Mouse (Mus musculus): ENCODE measurements around the gene Flt3l. TPM values are rescaled to one million over a fixed set of nuclear protein-coding genes. Genes with fewer than 3 reads are reported as not detected.

Gene Flt3l
- polyA plus RNA-seq, 1 experiment from 2014 or later: 1.4 TPM

- peaks cover 4% of the 10 kb centered on the region for H3K36me3 ChIP-seq (ENCODE audit: control insufficient read depth, insufficient read depth, low read length)
- peak overlapping the region; percentile 64 for H3K4me2 ChIP-seq (ENCODE audit: low read length)
- H3K9me3 ChIP-seq (ENCODE audit: control insufficient read depth, low read length): no peaks in the 10 kb centered on the region
- no peak overlapping the region for H3K27ac ChIP-seq (replicated peaks; ENCODE audit: low read depth, low read length)
- DNase-seq (peak; percentile 19), ATAC-seq (ENCODE audit: low FRiP score, low TSS enrichment) (0 out of 2 replicates have a peak, but pooled peaks have one; percentile 14)
- peak overlapping the region; percentile 39 for H3K4me3 ChIP-seq (replicated peaks; ENCODE audit: low read depth, low read length)
- peak overlapping the region; percentile 45 for H3K9ac ChIP-seq (replicated peaks; ENCODE audit: low read length)
- 17% methylated on average over 35 of the region's 35 CpGs for WGBS
- H3K27me3 ChIP-seq (ENCODE audit: control insufficient read depth, insufficient read depth, low read length): no peaks in the 10 kb centered on the region
- H3K4me1 ChIP-seq (ENCODE audit: control insufficient read depth, insufficient read depth, low read length): 0 out of 2 replicates have a peak, but pooled peaks cover 3% of the 10 kb centered on the region
These were observed 44.9 kb downstream of the Flt3l start for GRCm38 (mm10) chr7:45091001-45091990.

GRCm38 (mm10) chr7:45090251-45090977, 45.8 kb downstream of the Flt3l start:
- no peak for ATAC-seq (ENCODE audit: low FRiP score, low TSS enrichment)
- no peak overlapping the region for H3K4me3 ChIP-seq (replicated peaks; ENCODE audit: low read depth, low read length)
- no peak for DNase-seq
- no peak overlapping the region for H3K4me2 ChIP-seq (ENCODE audit: low read length)
- 0 out of 2 replicates have a peak, but pooled peaks cover 3% of the 10 kb centered on the region for H3K4me1 ChIP-seq (ENCODE audit: control insufficient read depth, insufficient read depth, low read length)
- H3K27me3 ChIP-seq (ENCODE audit: control insufficient read depth, insufficient read depth, low read length): no peaks in the 10 kb centered on the region
- H3K9me3 ChIP-seq (ENCODE audit: control insufficient read depth, low read length): no peaks in the 10 kb centered on the region
- no peak overlapping the region; the same call in 1 of the 2 replicates for H3K9ac ChIP-seq (replicated peaks; ENCODE audit: low read length)
- WGBS: 83% methylated on average over 13 of the region's 13 CpGs
- H3K27ac ChIP-seq (replicated peaks; ENCODE audit: low read depth, low read length): no peak overlapping the region
- H3K36me3 ChIP-seq (ENCODE audit: control insufficient read depth, insufficient read depth, low read length): peaks cover 7% of the 10 kb centered on the region

DNA sequence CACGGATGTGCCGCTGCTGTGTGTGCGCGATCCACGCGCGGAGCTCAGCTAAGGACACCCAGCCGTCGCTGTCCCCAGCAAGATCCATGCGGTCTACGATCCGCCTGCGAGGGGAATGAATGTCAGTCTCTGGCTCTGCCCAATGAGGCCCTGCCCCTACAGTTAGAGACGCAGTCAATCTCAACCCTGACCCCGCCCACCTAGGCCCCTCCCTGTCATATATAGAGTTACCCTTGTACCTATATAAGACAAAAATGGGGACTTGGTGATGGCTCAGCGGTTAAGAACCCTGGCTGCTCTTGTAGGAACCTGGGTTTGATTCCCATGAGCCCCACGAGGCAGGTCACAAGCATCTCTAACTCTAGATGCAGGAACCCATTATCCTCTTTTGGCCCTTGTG, 47.6 kb downstream of the Flt3l start:
- H3K36me3 ChIP-seq (ENCODE audit: control insufficient read depth, insufficient read depth, low read length): peaks cover 7% of the 10 kb centered on the region
- ATAC-seq (ENCODE audit: low FRiP score, low TSS enrichment) (no peak), DNase-seq (no peak)
- 0 out of 2 replicates have a peak, but pooled peaks cover 3% of the 10 kb centered on the region for H3K4me1 ChIP-seq (ENCODE audit: control insufficient read depth, insufficient read depth, low read length)
- no peaks in the 10 kb centered on the region for H3K9me3 ChIP-seq (ENCODE audit: control insufficient read depth, low read length)
- H3K4me3 ChIP-seq (replicated peaks; ENCODE audit: low read depth, low read length): no peak overlapping the region
- no peaks in the 10 kb centered on the region for H3K27me3 ChIP-seq (ENCODE audit: control insufficient read depth, insufficient read depth, low read length)
- H3K4me2 ChIP-seq (ENCODE audit: low read length): no peak overlapping the region
- no peak overlapping the region for H3K27ac ChIP-seq (replicated peaks; ENCODE audit: low read depth, low read length)
- 94% methylated on average over 17 of the region's 17 CpGs for WGBS
- H3K9ac ChIP-seq (replicated peaks; ENCODE audit: low read length): no peak overlapping the region

- Histone ChIP-seq H3K27ac (replicated peaks; ENCODE audit: low read depth, low read length) (no peak overlapping the region), H3K9me3 (ENCODE audit: control insufficient read depth, low read length) (no peaks in the 10 kb centered on the region), H3K4me2 (ENCODE audit: low read length) (no peak overlapping the region), H3K36me3 (ENCODE audit: control insufficient read depth, insufficient read depth, low read length) (peaks cover 7% of the 10 kb centered on the region), H3K9ac (replicated peaks; ENCODE audit: low read length) (no peak overlapping the region), H3K4me3 (replicated peaks; ENCODE audit: low read depth, low read length) (no peak overlapping the region), H3K27me3 (ENCODE audit: control insufficient read depth, insufficient read depth, low read length) (no peaks in the 10 kb centered on the region), H3K4me1 (ENCODE audit: control insufficient read depth, insufficient read depth, low read length) (no peaks in the 10 kb centered on the region)
- ATAC-seq (ENCODE audit: low FRiP score, low TSS enrichment) (no peak), DNase-seq (no peak)
- 81% methylated on average over 4 of the region's 4 CpGs for WGBS
These were observed 50.1 kb downstream of the Flt3l start for GRCm38 (mm10) chr7:45086084-45086483.

- Histone ChIP-seq H3K27ac (replicated peaks; ENCODE audit: low read depth, low read length) (0 out of 2 replicates have a peak overlapping the region, but pooled peaks have one; percentile 49), H3K4me3 (replicated peaks; ENCODE audit: low read depth, low read length) (no peak overlapping the region), H3K4me1 (ENCODE audit: control insufficient read depth, insufficient read depth, low read length) (no peaks in the 10 kb centered on the region), H3K9me3 (ENCODE audit: control insufficient read depth, low read length) (no peaks in the 10 kb centered on the region), H3K9ac (replicated peaks; ENCODE audit: low read length) (no peak overlapping the region), H3K4me2 (ENCODE audit: low read length) (no peak overlapping the region), H3K27me3 (ENCODE audit: control insufficient read depth, insufficient read depth, low read length) (no peaks in the 10 kb centered on the region), H3K36me3 (ENCODE audit: control insufficient read depth, insufficient read depth, low read length) (peaks cover 7% of the 10 kb centered on the region)
- WGBS: 89% methylated on average over 22 of the region's 22 CpGs
- DNase-seq (no peak), ATAC-seq (ENCODE audit: low FRiP score, low TSS enrichment) (no peak)
These were observed 52.8 kb downstream of the Flt3l start for GRCm38 (mm10) chr7:45083300-45083890.

GRCm38 (mm10) chr7:45082401-45083299, 53.6 kb downstream of the Flt3l start:
- Histone ChIP-seq H3K9me3 (ENCODE audit: control insufficient read depth, low read length) (no peaks in the 10 kb centered on the region), H3K4me2 (ENCODE audit: low read length) (no peak overlapping the region), H3K4me3 (replicated peaks; ENCODE audit: low read depth, low read length) (no peak overlapping the region), H3K27me3 (ENCODE audit: control insufficient read depth, insufficient read depth, low read length) (no peaks in the 10 kb centered on the region), H3K27ac (replicated peaks; ENCODE audit: low read depth, low read length) (peak overlapping the region; percentile 49; the same call in 1 of the 2 replicates), H3K9ac (replicated peaks; ENCODE audit: low read length) (0 out of 2 replicates have a peak overlapping the region, but pooled peaks have one; percentile 12), H3K36me3 (ENCODE audit: control insufficient read depth, insufficient read depth, low read length) (peaks cover 10% of the 10 kb centered on the region), H3K4me1 (ENCODE audit: control insufficient read depth, insufficient read depth, low read length) (no peaks in the 10 kb centered on the region)
- WGBS: 80% methylated on average over 25 of the region's 25 CpGs
- DNase-seq (peak; percentile 24), ATAC-seq (ENCODE audit: low FRiP score, low TSS enrichment) (no peak)

GRCm38 (mm10) chr7:45081016-45081415, 55.2 kb downstream of the Flt3l start:
- H3K27ac ChIP-seq (replicated peaks; ENCODE audit: low read depth, low read length): no peak overlapping the region
- H3K36me3 ChIP-seq (ENCODE audit: control insufficient read depth, insufficient read depth, low read length): peaks cover 18% of the 10 kb centered on the region; the same call in 1 of the 2 replicates
- H3K9me3 ChIP-seq (ENCODE audit: control insufficient read depth, low read length): no peaks in the 10 kb centered on the region
- no peaks in the 10 kb centered on the region for H3K27me3 ChIP-seq (ENCODE audit: control insufficient read depth, insufficient read depth, low read length)
- 47% methylated on average over 5 of the region's 5 CpGs for WGBS
- no peak overlapping the region for H3K4me3 ChIP-seq (replicated peaks; ENCODE audit: low read depth, low read length)
- no peaks in the 10 kb centered on the region for H3K4me1 ChIP-seq (ENCODE audit: control insufficient read depth, insufficient read depth, low read length)
- no peak for DNase-seq
- H3K4me2 ChIP-seq (ENCODE audit: low read length): no peak overlapping the region
- no peak overlapping the region for H3K9ac ChIP-seq (replicated peaks; ENCODE audit: low read length)
- ATAC-seq (ENCODE audit: low FRiP score, low TSS enrichment): no peak
